Mouse (Mus musculus): ENCODE results near the gene Ttll7. TPM values are rescaled to one million over a fixed set of nuclear protein-coding genes. Genes with fewer than 3 reads are reported as not detected.

Gene Ttll7
- polyA plus RNA-seq, 1 experiment, result 1.2 TPM

DNA sequence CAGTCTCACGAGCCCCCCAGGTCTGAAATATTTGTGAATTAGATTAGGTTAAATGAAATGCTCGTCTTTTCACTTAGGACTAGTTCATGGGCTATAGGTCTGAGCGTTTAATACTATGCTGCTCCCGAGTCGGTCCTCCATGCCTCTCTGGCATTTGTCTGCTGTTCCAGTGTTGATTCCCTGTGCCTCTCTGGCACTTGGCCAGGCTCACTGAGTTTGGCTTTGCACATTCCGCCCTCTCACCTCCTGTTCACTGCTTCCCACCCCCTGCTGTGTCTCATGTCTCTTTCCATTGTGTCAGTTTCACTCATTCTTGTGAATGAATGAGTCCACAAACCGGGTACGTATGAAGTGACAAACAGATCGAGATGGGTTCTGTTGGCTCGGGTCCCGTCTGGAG lies 66.2 kb downstream of the Ttll7 start:
- no peak overlapping the region for H3K27ac ChIP-seq (ENCODE audit: control insufficient read depth, insufficient read depth, low read depth, low read length, poor library complexity)
- no peak overlapping the region for H3K4me3 ChIP-seq (replicated peaks; ENCODE audit: control insufficient read depth, low read depth, low read length)
- no peaks in the 10 kb centered on the region for H3K4me1 ChIP-seq (ENCODE audit: control insufficient read depth, insufficient read depth, low read length)
- 83% methylated on average over 11 of the region's 11 CpGs for WGBS
- TF ChIP-seq CTCF (IDR thresholded peaks at IDR 0.05; ENCODE audit: control insufficient read depth, insufficient read depth, low read length) (no peak), POLR2A (IDR thresholded peaks at IDR 0.05; ENCODE audit: borderline replicate concordance, control insufficient read depth, low read depth, low read length) (no peak)

DNA sequence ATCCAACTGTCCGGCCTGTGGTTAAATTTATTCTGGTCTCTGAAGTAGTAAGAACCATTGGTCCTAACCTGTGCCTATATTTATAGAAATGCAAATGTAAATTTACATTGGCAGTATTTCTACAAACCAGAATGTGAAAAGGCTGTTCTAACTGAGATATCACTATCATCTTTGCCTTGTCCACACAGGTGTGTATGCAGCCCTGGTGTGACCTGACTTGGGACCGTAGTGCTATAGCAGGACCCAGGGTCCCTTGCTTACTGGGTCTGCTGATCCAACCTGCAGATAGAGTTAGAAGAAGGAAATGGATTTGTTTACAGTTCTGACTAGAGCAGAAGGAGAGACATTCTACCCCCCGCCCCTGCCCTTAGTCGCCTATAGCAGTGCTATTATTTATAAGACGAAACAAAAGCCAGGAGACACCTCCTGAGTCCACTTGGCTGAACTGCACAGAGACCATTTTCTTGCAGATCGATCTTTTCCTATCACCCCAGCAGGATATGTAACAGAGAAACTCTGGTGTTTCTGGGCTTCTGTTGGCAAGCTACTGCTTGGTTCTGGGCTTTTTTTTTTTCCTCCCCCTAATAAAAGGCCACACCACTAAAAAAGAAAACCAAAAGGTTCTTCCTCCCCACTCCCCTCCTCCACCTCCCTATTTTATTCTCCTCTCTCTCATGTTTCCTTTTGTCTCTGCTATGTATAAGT lies 75.3 kb downstream of the Ttll7 start:
- Histone ChIP-seq H3K27ac (ENCODE audit: control insufficient read depth, insufficient read depth, low read depth, low read length, poor library complexity) (no peak overlapping the region), H3K4me3 (replicated peaks; ENCODE audit: control insufficient read depth, low read depth, low read length) (no peak overlapping the region), H3K4me1 (ENCODE audit: control insufficient read depth, insufficient read depth, low read length) (no peaks in the 10 kb centered on the region; the same call in 1 of the 2 replicates)
- TF ChIP-seq CTCF (IDR thresholded peaks at IDR 0.05; ENCODE audit: control insufficient read depth, insufficient read depth, low read length) (no peak), POLR2A (IDR thresholded peaks at IDR 0.05; ENCODE audit: borderline replicate concordance, control insufficient read depth, low read depth, low read length) (no peak)
- WGBS, result 82% methylated on average over 6 of the region's 6 CpGs

DNA sequence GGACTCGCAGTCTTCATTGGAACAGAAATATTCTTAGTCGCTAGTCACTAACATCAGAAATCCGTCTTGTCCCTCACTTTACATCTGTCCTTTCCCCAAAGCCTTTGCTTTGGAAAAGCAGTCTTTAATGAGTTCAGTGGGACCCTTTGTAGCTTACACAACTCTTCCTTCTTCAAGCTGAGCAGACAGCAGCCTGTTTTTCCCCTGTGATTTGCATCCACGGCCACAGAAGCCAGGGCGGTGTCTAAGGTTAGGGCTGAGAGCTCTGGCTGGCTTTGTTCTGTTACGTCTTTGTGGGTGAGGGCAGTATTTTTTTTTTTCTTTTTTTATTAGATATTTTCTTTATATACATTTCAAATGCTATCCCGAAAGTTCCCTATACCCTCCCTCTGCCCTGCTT lies 76.0 kb downstream of the Ttll7 start:
- no peak overlapping the region for H3K4me3 ChIP-seq (replicated peaks; ENCODE audit: control insufficient read depth, low read depth, low read length)
- H3K4me1 ChIP-seq (ENCODE audit: control insufficient read depth, insufficient read depth, low read length), result no peaks in the 10 kb centered on the region; the same call in 1 of the 2 replicates
- TF ChIP-seq CTCF (IDR thresholded peaks at IDR 0.05; ENCODE audit: control insufficient read depth, insufficient read depth, low read length) (no peak), POLR2A (IDR thresholded peaks at IDR 0.05; ENCODE audit: borderline replicate concordance, control insufficient read depth, low read depth, low read length) (no peak)
- no peak overlapping the region for H3K27ac ChIP-seq (ENCODE audit: control insufficient read depth, insufficient read depth, low read depth, low read length, poor library complexity)
- 81% methylated on average over 7 of the region's 7 CpGs for WGBS

GRCm38 (mm10) chr3:146929011-146929410 lies 76.8 kb downstream of the Ttll7 start:
- H3K4me3 ChIP-seq (replicated peaks; ENCODE audit: control insufficient read depth, low read depth, low read length), result no peak overlapping the region
- H3K27ac ChIP-seq (ENCODE audit: control insufficient read depth, insufficient read depth, low read depth, low read length, poor library complexity), result no peak overlapping the region
- no peak for TF ChIP-seq CTCF (IDR thresholded peaks at IDR 0.05; ENCODE audit: control insufficient read depth, insufficient read depth, low read length)
- no peak for TF ChIP-seq POLR2A (IDR thresholded peaks at IDR 0.05; ENCODE audit: borderline replicate concordance, control insufficient read depth, low read depth, low read length)
- no peaks in the 10 kb centered on the region; the same call in 1 of the 2 replicates for H3K4me1 ChIP-seq (ENCODE audit: control insufficient read depth, insufficient read depth, low read length)
- 63% methylated on average over 5 of the region's 5 CpGs for WGBS

GRCm38 (mm10) chr3:146931190-146931589 lies 79.0 kb downstream of the Ttll7 start:
- 81% methylated on average over 9 of the region's 9 CpGs for WGBS
- Histone ChIP-seq H3K4me3 (replicated peaks; ENCODE audit: control insufficient read depth, low read depth, low read length) (no peak overlapping the region), H3K27ac (ENCODE audit: control insufficient read depth, insufficient read depth, low read depth, low read length, poor library complexity) (no peak overlapping the region), H3K4me1 (ENCODE audit: control insufficient read depth, insufficient read depth, low read length) (no peaks in the 10 kb centered on the region)
- TF ChIP-seq CTCF (IDR thresholded peaks at IDR 0.05; ENCODE audit: control insufficient read depth, insufficient read depth, low read length) (no peak), POLR2A (IDR thresholded peaks at IDR 0.05; ENCODE audit: borderline replicate concordance, control insufficient read depth, low read depth, low read length) (no peak)

DNA sequence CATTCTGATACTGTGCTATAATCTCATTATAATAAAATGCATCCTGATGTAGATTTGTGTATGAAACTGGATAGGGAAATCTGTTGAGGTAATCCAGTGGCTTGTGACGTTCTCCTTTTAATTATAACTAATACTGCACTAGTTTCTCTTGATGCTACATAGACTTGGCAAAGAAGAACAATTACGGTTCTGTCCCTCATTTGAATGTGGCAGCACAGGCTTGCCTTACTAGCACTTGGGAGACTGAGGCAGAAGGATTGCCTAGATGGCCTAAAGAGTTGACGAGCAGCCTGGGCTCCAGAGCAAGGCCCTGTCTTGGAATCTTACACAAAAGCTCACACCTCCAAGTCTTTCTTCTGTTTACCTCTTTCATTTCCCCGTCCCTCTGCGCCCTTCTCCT lies 80.3 kb downstream of the Ttll7 start:
- Histone ChIP-seq H3K4me3 (replicated peaks; ENCODE audit: control insufficient read depth, low read depth, low read length) (no peak overlapping the region), H3K27ac (ENCODE audit: control insufficient read depth, insufficient read depth, low read depth, low read length, poor library complexity) (no peak overlapping the region), H3K4me1 (ENCODE audit: control insufficient read depth, insufficient read depth, low read length) (no peaks in the 10 kb centered on the region)
- WGBS, result 79% methylated on average over 5 of the region's 5 CpGs
- TF ChIP-seq CTCF (IDR thresholded peaks at IDR 0.05; ENCODE audit: control insufficient read depth, insufficient read depth, low read length), result no peak
- TF ChIP-seq POLR2A (IDR thresholded peaks at IDR 0.05; ENCODE audit: borderline replicate concordance, control insufficient read depth, low read depth, low read length), result no peak

- no peak overlapping the region for H3K4me3 ChIP-seq (replicated peaks; ENCODE audit: control insufficient read depth, low read depth, low read length)
- no peaks in the 10 kb centered on the region for H3K4me1 ChIP-seq (ENCODE audit: control insufficient read depth, insufficient read depth, low read length)
- no peak overlapping the region for H3K27ac ChIP-seq (ENCODE audit: control insufficient read depth, insufficient read depth, low read depth, low read length, poor library complexity)
- 64% methylated on average over 4 of the region's 4 CpGs for WGBS
- TF ChIP-seq POLR2A (IDR thresholded peaks at IDR 0.05; ENCODE audit: borderline replicate concordance, control insufficient read depth, low read depth, low read length) (no peak), CTCF (IDR thresholded peaks at IDR 0.05; ENCODE audit: control insufficient read depth, insufficient read depth, low read length) (no peak)
Measured at GRCm38 (mm10) chr3:146936888-146937287, 84.7 kb downstream of the Ttll7 start.

- 32% methylated on average over 21 of the region's 21 CpGs for WGBS
- Histone ChIP-seq H3K4me1 (ENCODE audit: control insufficient read depth, insufficient read depth, low read length) (no peaks in the 10 kb centered on the region), H3K4me3 (replicated peaks; ENCODE audit: control insufficient read depth, low read depth, low read length) (no peak overlapping the region), H3K27ac (ENCODE audit: control insufficient read depth, insufficient read depth, low read depth, low read length, poor library complexity) (no peak overlapping the region)
- TF ChIP-seq POLR2A (IDR thresholded peaks at IDR 0.05; ENCODE audit: borderline replicate concordance, control insufficient read depth, low read depth, low read length), result no peak
- no peak for TF ChIP-seq CTCF (IDR thresholded peaks at IDR 0.05; ENCODE audit: control insufficient read depth, insufficient read depth, low read length)
Measured at GRCm38 (mm10) chr3:146939391-146940250, 87.5 kb downstream of the Ttll7 start.

Data from bone marrow, adult 2 months (tissue).